Mouse (Mus musculus): Measurements from ENCODE around the gene Slc5a11. TPM values are rescaled to one million over a fixed set of nuclear protein-coding genes. Genes with fewer than 3 reads are reported as not detected.

The Slc5a11 gene
- 0.17 and 1.2 TPM in 2 replicates for polyA plus RNA-seq (2012; rRNA removed)

GRCm38 (mm10) chr7:123214365-123215075, at the start of gene Slc5a11:
Gene Slc5a11 (plus strand): TSS chr7:123214780.
- no peak within 1 kb of the TSS for H3K4me3 ChIP-seq (replicated peaks; ENCODE audit: extremely low read depth, low read depth, low read length)
- H3K4me1 ChIP-seq (ENCODE audit: control insufficient read depth, insufficient read depth, low read length), result no peaks in the 10 kb centered on the region
- no peak for DNase-seq
- TF ChIP-seq POLR2A (IDR thresholded peaks at IDR 0.05; ENCODE audit: borderline replicate concordance, extremely low read depth, low read depth, low read length), result no peak
- TF ChIP-seq CTCF (IDR thresholded peaks at IDR 0.05; ENCODE audit: insufficient read depth, low read length), result no peak
- WGBS, result 36% methylated on average over 8 of the region's 8 CpGs

GRCm38 (mm10) chr7:123167436-123167835, 47.1 kb upstream of the Slc5a11 start:
- no peak for TF ChIP-seq POLR2A (IDR thresholded peaks at IDR 0.05; ENCODE audit: borderline replicate concordance, extremely low read depth, low read depth, low read length)
- no peak for TF ChIP-seq CTCF (IDR thresholded peaks at IDR 0.05; ENCODE audit: insufficient read depth, low read length)
- WGBS, result 81% methylated on average over 2 of the region's 2 CpGs
- no peak for DNase-seq

GRCm38 (mm10) chr7:123169618-123170017, 45.0 kb upstream of the Slc5a11 start:
- TF ChIP-seq POLR2A (IDR thresholded peaks at IDR 0.05; ENCODE audit: borderline replicate concordance, extremely low read depth, low read depth, low read length) (no peak), CTCF (IDR thresholded peaks at IDR 0.05; ENCODE audit: insufficient read depth, low read length) (no peak)
- 89% methylated on average over 2 of the region's 2 CpGs for WGBS
- no peaks in the 10 kb centered on the region for H3K4me1 ChIP-seq (ENCODE audit: control insufficient read depth, insufficient read depth, low read length)

More at GRCm38 (mm10) chr7:123167436-123167835, 47.1 kb upstream of the Slc5a11 start:
- H3K4me1 ChIP-seq (ENCODE audit: control insufficient read depth, insufficient read depth, low read length), result no peaks in the 10 kb centered on the region
- no peak overlapping the region for H3K4me3 ChIP-seq (replicated peaks; ENCODE audit: extremely low read depth, low read depth, low read length)

GRCm38 (mm10) chr7:123172101-123172500, 42.5 kb upstream of the Slc5a11 start:
- no peak for TF ChIP-seq POLR2A (IDR thresholded peaks at IDR 0.05; ENCODE audit: borderline replicate concordance, extremely low read depth, low read depth, low read length)
- no peak for TF ChIP-seq CTCF (IDR thresholded peaks at IDR 0.05; ENCODE audit: insufficient read depth, low read length)
- no peak overlapping the region for H3K4me3 ChIP-seq (replicated peaks; ENCODE audit: extremely low read depth, low read depth, low read length)
- DNase-seq, result no peak
- H3K4me1 ChIP-seq (ENCODE audit: control insufficient read depth, insufficient read depth, low read length), result no peaks in the 10 kb centered on the region
- 70% methylated on average over 5 of the region's 5 CpGs for WGBS

More at GRCm38 (mm10) chr7:123169618-123170017, 45.0 kb upstream of the Slc5a11 start:
- H3K4me3 ChIP-seq (replicated peaks; ENCODE audit: extremely low read depth, low read depth, low read length), result no peak overlapping the region
- no peak for DNase-seq

GRCm38 (mm10) chr7:123177215-123177614, 37.4 kb upstream of the Slc5a11 start:
- no peak for DNase-seq
- Histone ChIP-seq H3K4me3 (replicated peaks; ENCODE audit: extremely low read depth, low read depth, low read length) (no peak overlapping the region), H3K4me1 (ENCODE audit: control insufficient read depth, insufficient read depth, low read length) (no peaks in the 10 kb centered on the region)
- TF ChIP-seq CTCF (IDR thresholded peaks at IDR 0.05; ENCODE audit: insufficient read depth, low read length) (no peak), POLR2A (IDR thresholded peaks at IDR 0.05; ENCODE audit: borderline replicate concordance, extremely low read depth, low read depth, low read length) (no peak)

- no peaks in the 10 kb centered on the region for H3K4me1 ChIP-seq (ENCODE audit: control insufficient read depth, insufficient read depth, low read length)
- no peak for TF ChIP-seq POLR2A (IDR thresholded peaks at IDR 0.05; ENCODE audit: borderline replicate concordance, extremely low read depth, low read depth, low read length)
- TF ChIP-seq CTCF (IDR thresholded peaks at IDR 0.05; ENCODE audit: insufficient read depth, low read length), result no peak
- WGBS, result 78% methylated on average over 20 of the region's 20 CpGs
- H3K4me3 ChIP-seq (replicated peaks; ENCODE audit: extremely low read depth, low read depth, low read length), result no peak overlapping the region
- DNase-seq, result no peak
These were observed 32.5 kb upstream of the Slc5a11 start for GRCm38 (mm10) chr7:123181787-123182701.

GRCm38 (mm10) chr7:123184891-123185290, 29.7 kb upstream of the Slc5a11 start:
- WGBS, result 89% methylated on average over 1 of the region's 1 CpGs
- no peaks in the 10 kb centered on the region for H3K4me1 ChIP-seq (ENCODE audit: control insufficient read depth, insufficient read depth, low read length)
- no peak overlapping the region for H3K4me3 ChIP-seq (replicated peaks; ENCODE audit: extremely low read depth, low read depth, low read length)
- TF ChIP-seq POLR2A (IDR thresholded peaks at IDR 0.05; ENCODE audit: borderline replicate concordance, extremely low read depth, low read depth, low read length) (no peak), CTCF (IDR thresholded peaks at IDR 0.05; ENCODE audit: insufficient read depth, low read length) (no peak)
- DNase-seq, result no peak

- Histone ChIP-seq H3K4me3 (replicated peaks; ENCODE audit: extremely low read depth, low read depth, low read length) (no peak overlapping the region), H3K4me1 (ENCODE audit: control insufficient read depth, insufficient read depth, low read length) (no peaks in the 10 kb centered on the region)
- 79% methylated on average over 6 of the region's 6 CpGs for WGBS
- TF ChIP-seq CTCF (IDR thresholded peaks at IDR 0.05; ENCODE audit: insufficient read depth, low read length) (no peak), POLR2A (IDR thresholded peaks at IDR 0.05; ENCODE audit: borderline replicate concordance, extremely low read depth, low read depth, low read length) (no peak)
- DNase-seq, result no peak
These were observed 28.1 kb upstream of the Slc5a11 start for GRCm38 (mm10) chr7:123186463-123186862.

GRCm38 (mm10) chr7:123187246-123187645, 27.3 kb upstream of the Slc5a11 start:
- no peaks in the 10 kb centered on the region for H3K4me1 ChIP-seq (ENCODE audit: control insufficient read depth, insufficient read depth, low read length)
- DNase-seq, result no peak
- TF ChIP-seq POLR2A (IDR thresholded peaks at IDR 0.05; ENCODE audit: borderline replicate concordance, extremely low read depth, low read depth, low read length) (no peak), CTCF (IDR thresholded peaks at IDR 0.05; ENCODE audit: insufficient read depth, low read length) (no peak)
- WGBS, result 60% methylated on average over 4 of the region's 4 CpGs
- H3K4me3 ChIP-seq (replicated peaks; ENCODE audit: extremely low read depth, low read depth, low read length), result no peak overlapping the region

All from lung, adult 2 months (tissue).